Mouse (Mus musculus) cerebellum, adult 9-10 months (tissue): ENCODE measurements around the gene Dntt.

Source experiments
- DNase-seq: peaks from one replicate; pipeline ENCODE4 v3.0.0; 2022

The Dntt gene

GRCm38 (mm10) chr19:41029219-41029618 is at the start of gene Dntt:
Gene Dntt, plus strand, starts transcription at chr19:41029275.
- no peak for DNase-seq

DNA sequence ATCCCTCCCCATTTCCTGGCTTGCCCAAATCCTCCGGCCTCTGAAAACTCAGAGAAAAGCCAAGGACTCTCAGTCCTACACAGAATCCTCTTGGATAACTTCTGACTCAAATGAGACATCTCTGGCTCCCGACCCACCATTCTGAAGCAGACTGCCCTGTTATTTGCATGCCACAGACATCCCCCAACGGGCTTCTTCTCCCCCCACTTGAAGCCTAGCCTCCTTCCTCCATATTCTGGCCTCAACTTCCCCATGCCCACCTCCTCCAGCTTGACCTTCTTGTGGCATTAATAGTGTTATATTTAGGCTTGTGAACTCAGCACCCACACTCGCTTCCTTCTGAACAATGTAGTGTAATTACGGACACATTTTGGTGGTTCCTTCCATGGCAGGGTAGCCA is 48.4 kb upstream of the Dntt start:
- no peak for DNase-seq

- no peak for DNase-seq
These were observed 44.5 kb upstream of the Dntt start for GRCm38 (mm10) chr19:40984536-40984935.

- no peak for DNase-seq
These were observed 40.2 kb upstream of the Dntt start for GRCm38 (mm10) chr19:40988856-40989255.

GRCm38 (mm10) chr19:40989961-40990600 is 39.0 kb upstream of the Dntt start:
- DNase-seq = no peak

GRCm38 (mm10) chr19:40990781-40991343 is 38.2 kb upstream of the Dntt start:
- DNase-seq = no peak

DNA sequence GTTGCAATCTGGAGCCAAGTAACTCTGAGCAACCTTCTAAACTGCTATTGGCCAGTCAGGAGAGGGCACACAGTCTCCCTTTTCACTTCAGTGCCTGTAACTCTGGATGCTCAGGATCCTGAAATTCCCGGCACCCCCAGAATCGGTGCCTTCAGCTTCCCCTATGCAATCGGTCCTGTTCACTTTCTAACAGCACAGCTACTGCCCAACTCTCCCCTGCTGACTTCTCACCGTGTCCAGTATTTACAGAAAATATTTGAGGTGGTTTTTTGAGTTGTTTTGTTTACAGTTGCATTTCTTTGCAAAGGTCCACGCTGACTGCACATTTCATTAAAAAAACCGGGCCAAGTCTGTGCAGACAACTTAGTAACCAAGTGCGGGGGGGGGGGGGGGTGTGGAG is 37.4 kb upstream of the Dntt start:
- no peak for DNase-seq

GRCm38 (mm10) chr19:40992096-40992495 is 37.0 kb upstream of the Dntt start:
- DNase-seq = no peak

DNA sequence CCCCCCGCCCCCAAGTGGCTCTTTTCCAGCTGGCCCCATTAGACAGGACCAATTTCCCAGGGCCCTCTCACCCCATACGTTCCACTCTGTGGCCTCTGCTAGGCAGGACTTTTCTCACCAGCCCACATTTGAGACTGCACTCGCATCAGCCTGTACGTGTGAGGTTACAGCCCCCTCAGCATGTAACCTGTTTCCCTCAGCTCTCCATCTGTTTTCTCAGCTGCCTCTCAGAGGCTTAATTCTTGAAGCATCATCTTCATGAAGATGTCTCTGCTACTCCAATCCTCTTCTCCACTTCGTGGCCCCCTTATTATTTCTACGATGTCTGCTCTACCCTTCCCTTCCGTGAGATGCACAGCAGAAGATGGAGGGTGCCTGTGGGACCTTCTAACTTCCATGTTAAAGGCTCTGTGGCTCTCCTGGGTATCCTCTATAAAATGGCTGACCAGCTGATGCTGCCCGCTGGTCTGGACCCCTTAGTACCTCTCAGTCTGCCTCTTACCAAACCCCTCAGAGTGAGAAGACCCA is 36.5 kb upstream of the Dntt start:
- DNase-seq = no peak

- DNase-seq = no peak
These were observed 35.7 kb upstream of the Dntt start for GRCm38 (mm10) chr19:40993356-40993755.

GRCm38 (mm10) chr19:40994057-40994585 is 35.0 kb upstream of the Dntt start, which contains the start of gene Blnk:
Gene Blnk, minus strand, starts transcription at chr19:40994535.
- no peak for DNase-seq

GRCm38 (mm10) chr19:40994911-40995310 is 34.2 kb upstream of the Dntt start:
- no peak for DNase-seq

GRCm38 (mm10) chr19:40995449-40996401 is 33.4 kb upstream of the Dntt start:
- peak; percentile 19 for DNase-seq

DNA sequence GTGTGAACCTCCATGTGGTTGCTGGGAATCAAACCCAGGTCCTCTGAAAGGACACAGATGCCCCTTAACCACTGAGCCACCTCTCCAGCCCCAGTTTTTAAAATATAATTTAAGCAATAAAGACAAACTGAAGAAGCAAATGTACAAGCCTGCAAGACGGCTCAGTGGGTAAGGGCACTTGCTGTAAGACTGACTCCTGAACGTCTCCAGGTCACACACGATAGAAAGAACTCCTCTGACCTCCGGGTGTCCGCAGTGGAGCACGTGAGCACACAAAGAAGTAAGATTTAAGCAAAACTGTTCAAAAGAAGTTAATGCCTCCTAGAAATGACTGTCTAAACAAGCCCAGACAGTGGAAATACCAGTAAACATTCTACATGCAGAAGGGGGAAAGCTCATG is 32.4 kb upstream of the Dntt start:
- no peak for DNase-seq

DNA sequence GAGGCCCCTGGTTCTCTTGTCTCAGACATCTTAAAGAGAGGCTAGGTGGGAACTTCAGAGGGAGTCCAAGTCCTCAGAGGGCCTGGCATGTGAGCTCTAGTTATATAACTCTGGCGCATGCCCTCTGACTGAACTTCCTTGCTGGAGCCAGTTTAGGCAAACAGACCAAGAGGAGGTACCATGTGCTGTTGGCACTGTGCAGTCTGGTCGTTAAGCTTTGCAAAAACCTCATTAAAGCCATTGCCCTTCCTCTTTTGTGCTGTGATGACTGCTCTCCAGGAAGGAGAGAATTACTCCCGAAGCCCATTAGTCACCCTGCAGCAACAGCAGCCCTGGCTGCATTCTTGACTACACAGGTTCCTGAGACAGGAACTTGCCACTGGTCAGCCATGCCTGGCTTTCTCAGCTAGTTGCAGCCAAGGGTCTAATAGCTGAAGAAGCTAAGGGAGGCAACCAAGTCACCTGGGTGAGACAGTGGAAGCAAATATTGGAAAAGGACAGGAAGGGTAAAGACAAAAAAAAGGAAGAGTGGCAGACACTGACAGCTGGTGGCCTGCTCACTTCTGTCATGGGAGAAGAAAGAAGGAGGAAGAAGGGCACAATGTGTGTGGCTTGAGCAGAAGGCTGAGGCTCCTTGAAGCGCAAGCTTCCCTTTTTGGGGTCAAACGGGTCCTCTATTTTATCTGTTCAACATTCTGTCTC is 30.5 kb upstream of the Dntt start:
- DNase-seq = no peak

- DNase-seq = no peak
These were observed 29.5 kb upstream of the Dntt start for GRCm38 (mm10) chr19:40999569-40999968.

DNA sequence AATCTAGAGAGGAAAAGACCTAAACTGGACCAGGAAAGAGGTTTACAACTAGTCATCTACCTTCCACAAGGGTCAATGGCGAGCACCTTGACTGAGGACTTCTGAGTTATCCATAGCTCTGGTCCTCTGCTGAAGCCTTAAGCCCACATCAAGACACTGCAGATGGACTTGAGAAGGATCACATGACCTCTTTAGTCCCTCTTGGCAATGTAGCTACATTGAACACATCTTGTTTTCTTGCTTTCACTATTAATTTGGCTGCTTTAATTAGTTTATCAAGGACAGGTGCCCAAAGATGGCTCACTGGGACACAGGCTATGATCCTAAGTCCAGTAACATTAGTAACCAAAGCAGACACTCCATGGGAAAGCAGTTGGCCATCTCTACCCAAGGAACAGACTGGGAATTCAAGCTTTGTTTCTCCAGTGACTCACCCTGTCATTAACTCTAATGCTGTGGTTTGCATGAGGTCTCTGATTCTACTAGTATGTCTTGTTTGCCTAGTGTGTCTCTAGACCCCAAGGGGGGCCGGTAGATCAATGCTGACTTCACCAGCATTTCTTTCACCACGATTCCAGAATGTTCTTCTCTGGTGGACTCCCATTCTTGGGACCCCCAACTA is 25.3 kb upstream of the Dntt start:
- no peak for DNase-seq

DNA sequence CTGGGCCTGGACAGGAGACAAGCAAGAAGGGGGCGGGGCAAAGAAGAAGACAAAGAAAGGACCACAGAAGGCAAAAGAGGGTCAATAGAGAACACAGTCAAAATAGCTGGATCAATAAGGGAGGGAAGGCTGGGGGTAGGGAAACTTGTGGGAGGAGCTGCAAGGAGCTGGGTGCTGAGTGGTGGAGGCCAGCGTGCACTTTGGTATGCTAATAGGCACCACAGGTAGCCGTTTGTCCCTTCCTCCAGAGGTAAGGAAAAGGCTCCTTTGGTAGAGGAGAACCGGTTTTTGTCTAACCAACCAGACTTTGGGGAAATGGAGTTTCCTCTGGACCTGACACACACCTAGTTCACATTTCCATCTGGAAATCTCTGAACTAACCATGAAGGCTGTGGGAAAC is 22.5 kb upstream of the Dntt start:
- DNase-seq = no peak

DNA sequence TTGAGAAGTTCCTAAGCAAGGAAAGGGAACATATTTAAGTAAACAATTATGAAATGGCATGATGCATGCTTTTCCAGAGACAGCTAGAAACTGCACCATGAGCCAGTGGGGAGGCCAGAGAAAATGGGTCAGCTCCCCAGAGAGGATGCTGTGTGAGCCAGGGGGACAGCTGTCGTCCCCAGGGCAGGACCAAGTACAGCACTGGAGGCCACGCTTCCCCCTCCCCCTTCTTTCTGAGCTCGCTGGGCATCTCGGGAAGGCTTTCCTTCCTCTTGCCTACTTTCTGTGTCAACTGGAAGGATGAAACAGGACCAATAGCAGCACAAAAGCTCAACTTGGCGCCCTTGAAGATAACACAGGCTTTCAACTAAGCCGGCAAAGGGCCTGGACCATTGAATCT is 21.7 kb upstream of the Dntt start:
- no peak for DNase-seq

GRCm38 (mm10) chr19:41007733-41008132 is 21.3 kb upstream of the Dntt start:
- DNase-seq = no peak

GRCm38 (mm10) chr19:41008674-41009395 is 20.2 kb upstream of the Dntt start:
- no peak for DNase-seq

DNA sequence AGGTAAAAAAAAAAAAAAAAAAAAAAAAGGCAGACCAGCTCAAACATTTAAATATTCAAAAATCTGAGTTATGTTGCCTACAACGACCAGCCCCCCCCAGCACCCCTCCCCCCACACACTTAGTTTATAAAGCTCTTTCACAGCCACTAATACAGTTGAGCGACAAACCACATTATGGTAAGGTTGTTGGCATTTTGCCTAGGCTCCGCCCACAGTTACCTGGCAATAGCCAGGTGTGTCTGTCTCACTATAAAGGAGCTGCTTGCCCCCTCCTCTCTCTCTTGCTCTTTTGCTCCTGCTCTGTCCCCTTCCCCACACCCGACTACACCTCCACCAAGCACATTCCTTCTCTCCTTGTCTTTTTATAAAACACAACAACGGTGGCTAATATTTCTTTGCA is 17.4 kb upstream of the Dntt start:
- DNase-seq = no peak
